Mouse (Mus musculus): ENCODE data around the gene Thumpd1. TPM values are rescaled to one million over a fixed set of nuclear protein-coding genes. Genes with fewer than 3 reads are reported as not detected.

Thumpd1 gene
- polyA plus RNA-seq, 1 experiment: 14.2 TPM

DNA sequence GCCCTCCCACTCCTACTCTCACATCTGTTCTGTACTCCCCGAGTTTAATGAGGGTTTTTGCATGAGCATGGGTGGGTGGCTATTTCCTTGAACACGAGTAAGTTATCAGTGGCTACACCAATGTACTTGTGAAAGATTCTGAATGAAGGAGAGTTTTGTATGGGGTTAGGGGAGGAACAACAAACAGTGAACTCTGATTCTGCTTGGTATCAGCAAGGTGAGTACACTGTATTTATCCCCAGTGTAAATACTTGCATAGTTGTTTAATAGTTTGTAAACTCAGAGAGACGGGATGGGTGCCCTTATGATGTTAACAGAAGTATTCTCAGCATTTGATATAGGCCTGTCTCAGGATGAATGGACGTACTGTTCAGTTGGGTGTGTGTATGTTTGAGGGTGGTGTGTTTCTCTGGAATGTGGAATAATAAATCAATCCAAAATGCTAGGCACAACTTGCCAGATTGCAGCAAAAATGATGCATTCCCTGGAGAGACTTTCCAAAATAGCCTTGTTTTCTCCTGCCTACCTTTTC, 41.6 kb upstream of the Thumpd1 start:
- H3K36me3 ChIP-seq (ENCODE audit: control insufficient read depth, insufficient read depth): no peaks in the 10 kb centered on the region
- H3ac ChIP-seq (ENCODE audit: control insufficient read depth, insufficient read length): no peak overlapping the region
- no peaks in the 10 kb centered on the region for H3K79me2 ChIP-seq (ENCODE audit: control insufficient read depth, insufficient read depth)

DNA sequence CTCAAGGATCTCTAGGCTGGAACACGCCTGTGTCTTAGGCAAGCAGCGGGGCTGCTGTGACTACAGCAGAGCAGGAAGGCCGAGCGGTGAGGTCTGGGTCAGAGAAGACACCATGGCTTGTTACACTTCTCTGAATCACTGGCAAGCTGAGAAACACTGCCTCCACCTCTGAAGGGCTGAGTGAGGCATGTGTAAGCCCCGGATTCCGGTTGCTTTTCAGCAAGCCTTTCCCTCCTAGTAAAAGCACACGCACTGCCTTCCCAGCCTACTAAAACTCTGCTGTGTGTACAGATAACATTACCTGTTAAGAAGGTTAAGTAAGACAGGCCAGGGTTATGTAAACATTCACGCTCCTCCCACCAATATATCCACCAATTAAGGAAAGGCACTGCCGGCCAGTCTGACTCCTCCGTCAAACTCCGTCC, 39.9 kb upstream of the Thumpd1 start, which contains the start of gene Acsm3:
Acsm3 (plus strand) TSS at position 397 of the 425 bp plus-strand sequence.
- H3K4me3 ChIP-seq: no peak within 1 kb of the TSS
- no peaks in the 10 kb centered on the region for H3K79me2 ChIP-seq (ENCODE audit: control insufficient read depth, insufficient read depth)
- H3K4me2 ChIP-seq (ENCODE audit: low read depth): no peak within 1 kb of the TSS
- no peak within 1 kb of the TSS for H3ac ChIP-seq (ENCODE audit: control insufficient read depth, insufficient read length)
- TF ChIP-seq TCF12 (IDR thresholded peaks at IDR 0.05; ENCODE audit: insufficient read depth, poor library complexity, severe bottlenecking) (no peak), E2F4 (IDR thresholded peaks at IDR 0.05; ENCODE audit: insufficient read depth) (no peak), TCF3 (IDR thresholded peaks at IDR 0.05; ENCODE audit: insufficient read length, low read depth) (no peak), SRF (IDR thresholded peaks at IDR 0.05; ENCODE audit: control insufficient read depth, insufficient read length, low read depth) (no peak)
- no peaks in the 10 kb centered on the region for H3K27me3 ChIP-seq (ENCODE audit: control insufficient read depth, insufficient read depth, insufficient read length)
- no peaks in the 10 kb centered on the region for H3K36me3 ChIP-seq (ENCODE audit: control insufficient read depth, insufficient read depth)

More for the DNA sequence above, 41.6 kb upstream of the Thumpd1 start:
- Histone ChIP-seq H3K4me2 (ENCODE audit: low read depth) (no peak overlapping the region), H3K27me3 (ENCODE audit: control insufficient read depth, insufficient read depth, insufficient read length) (no peaks in the 10 kb centered on the region), H3K4me3 (no peak overlapping the region)
- TF ChIP-seq CEBPB (IDR thresholded peaks at IDR 0.05; ENCODE audit: insufficient read depth, poor library complexity, severe bottlenecking) (no peak), MYOD1 (IDR thresholded peaks at IDR 0.05; ENCODE audit: control insufficient read depth in 1 of 3, insufficient read length in 2 of 3, low read depth in 2 of 3) (no peak), POLR2AphosphoS2 (IDR thresholded peaks at IDR 0.05; ENCODE audit: insufficient read length, low read depth) (no peak), MAX (IDR thresholded peaks at IDR 0.05; ENCODE audit: low read depth) (no peak), E2F4 (IDR thresholded peaks at IDR 0.05; ENCODE audit: insufficient read depth) (no peak), TCF3 (IDR thresholded peaks at IDR 0.05; ENCODE audit: insufficient read length, low read depth) (no peak), SRF (IDR thresholded peaks at IDR 0.05; ENCODE audit: control insufficient read depth, insufficient read length, low read depth) (no peak), MYOG (IDR thresholded peaks at IDR 0.05; ENCODE audit: control insufficient read depth in 1 of 3, insufficient read depth in 1 of 3, insufficient read length in 2 of 3, low read depth in 2 of 3) (no peak), REST (IDR thresholded peaks at IDR 0.05; ENCODE audit: insufficient read depth, insufficient read length) (no peak), TCF12 (IDR thresholded peaks at IDR 0.05; ENCODE audit: insufficient read depth, poor library complexity, severe bottlenecking) (no peak), POLR2A (IDR thresholded peaks at IDR 0.05; ENCODE audit: insufficient read length, low read depth) (no peak), USF1 (IDR thresholded peaks at IDR 0.05; ENCODE audit: low read depth) (no peak)

DNA sequence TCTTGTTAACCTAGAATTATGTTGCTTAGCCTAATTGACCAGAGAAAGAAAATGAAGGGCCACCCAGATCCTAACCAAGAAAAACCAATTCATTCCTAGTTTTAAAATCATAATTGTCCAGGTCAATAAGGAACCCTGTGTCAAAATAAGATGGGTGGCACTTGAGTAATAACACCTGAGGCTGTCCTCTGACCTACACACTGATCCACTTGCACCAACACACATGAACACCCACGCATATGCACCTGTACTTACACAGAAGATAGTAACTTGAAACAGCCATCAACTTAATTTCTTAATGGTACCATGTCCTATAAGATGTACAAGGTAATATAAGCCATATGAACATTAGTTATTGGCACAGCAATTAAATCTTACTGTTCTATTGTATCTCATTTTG, 33.1 kb upstream of the Thumpd1 start:
- Histone ChIP-seq H3K79me2 (ENCODE audit: control insufficient read depth, insufficient read depth) (no peaks in the 10 kb centered on the region), H3K4me2 (ENCODE audit: low read depth) (no peak overlapping the region), H3K36me3 (ENCODE audit: control insufficient read depth, insufficient read depth) (no peaks in the 10 kb centered on the region), H3K4me3 (no peak overlapping the region), H3K27me3 (ENCODE audit: control insufficient read depth, insufficient read depth, insufficient read length) (no peaks in the 10 kb centered on the region), H3ac (ENCODE audit: control insufficient read depth, insufficient read length) (no peak overlapping the region)
- TF ChIP-seq CEBPB (IDR thresholded peaks at IDR 0.05; ENCODE audit: insufficient read depth, poor library complexity, severe bottlenecking) (no peak), POLR2AphosphoS2 (IDR thresholded peaks at IDR 0.05; ENCODE audit: insufficient read length, low read depth) (no peak), SRF (IDR thresholded peaks at IDR 0.05; ENCODE audit: control insufficient read depth, insufficient read length, low read depth) (no peak), MYOD1 (IDR thresholded peaks at IDR 0.05; ENCODE audit: control insufficient read depth in 1 of 3, insufficient read length in 2 of 3, low read depth in 2 of 3) (no peak), POLR2A (IDR thresholded peaks at IDR 0.05; ENCODE audit: insufficient read length, low read depth) (no peak), TCF3 (IDR thresholded peaks at IDR 0.05; ENCODE audit: insufficient read length, low read depth) (no peak), TCF12 (IDR thresholded peaks at IDR 0.05; ENCODE audit: insufficient read depth, poor library complexity, severe bottlenecking) (no peak), USF1 (IDR thresholded peaks at IDR 0.05; ENCODE audit: low read depth) (no peak), E2F4 (IDR thresholded peaks at IDR 0.05; ENCODE audit: insufficient read depth) (no peak), REST (IDR thresholded peaks at IDR 0.05; ENCODE audit: insufficient read depth, insufficient read length) (no peak), MAX (IDR thresholded peaks at IDR 0.05; ENCODE audit: low read depth) (no peak), MYOG (IDR thresholded peaks at IDR 0.05; ENCODE audit: control insufficient read depth in 1 of 3, insufficient read depth in 1 of 3, insufficient read length in 2 of 3, low read depth in 2 of 3) (no peak)

- TF ChIP-seq POLR2AphosphoS2 (IDR thresholded peaks at IDR 0.05; ENCODE audit: insufficient read length, low read depth) (no peak), USF1 (IDR thresholded peaks at IDR 0.05; ENCODE audit: low read depth) (no peak), MYOD1 (IDR thresholded peaks at IDR 0.05; ENCODE audit: control insufficient read depth in 1 of 3, insufficient read length in 2 of 3, low read depth in 2 of 3) (no peak), CEBPB (IDR thresholded peaks at IDR 0.05; ENCODE audit: insufficient read depth, poor library complexity, severe bottlenecking) (no peak), REST (IDR thresholded peaks at IDR 0.05; ENCODE audit: insufficient read depth, insufficient read length) (no peak), E2F4 (IDR thresholded peaks at IDR 0.05; ENCODE audit: insufficient read depth) (no peak), TCF12 (IDR thresholded peaks at IDR 0.05; ENCODE audit: insufficient read depth, poor library complexity, severe bottlenecking) (no peak), SRF (IDR thresholded peaks at IDR 0.05; ENCODE audit: control insufficient read depth, insufficient read length, low read depth) (no peak), MAX (IDR thresholded peaks at IDR 0.05; ENCODE audit: low read depth) (no peak), MYOG (IDR thresholded peaks at IDR 0.05; ENCODE audit: control insufficient read depth in 1 of 3, insufficient read depth in 1 of 3, insufficient read length in 2 of 3, low read depth in 2 of 3) (no peak), POLR2A (IDR thresholded peaks at IDR 0.05; ENCODE audit: insufficient read length, low read depth) (no peak), TCF3 (IDR thresholded peaks at IDR 0.05; ENCODE audit: insufficient read length, low read depth) (no peak)
- Histone ChIP-seq H3K4me3 (no peak overlapping the region), H3K36me3 (ENCODE audit: control insufficient read depth, insufficient read depth) (no peaks in the 10 kb centered on the region), H3ac (ENCODE audit: control insufficient read depth, insufficient read length) (no peak overlapping the region), H3K79me2 (ENCODE audit: control insufficient read depth, insufficient read depth) (no peaks in the 10 kb centered on the region), H3K27me3 (ENCODE audit: control insufficient read depth, insufficient read depth, insufficient read length) (no peaks in the 10 kb centered on the region), H3K4me2 (ENCODE audit: low read depth) (no peak overlapping the region)
Observed at GRCm38 (mm10) chr7:119749942-119750341, 29.3 kb upstream of the Thumpd1 start.

All from myocyte (in vitro differentiated cells).